Mouse (Mus musculus) midbrain, embryonic 12.5 days (tissue): ENCODE data around the gene Mab21l1. TPM values are rescaled to one million over a fixed set of nuclear protein-coding genes. Genes with fewer than 3 reads are reported as not detected.

ENCODE experiments used
- ATAC-seq: fragments of 200-750 bp; cut with Nextera tagmentation; 2 replicates; pipeline ENCODE4 v1.8.0; 2017; ENCODE audit warnings: low read depth, moderate TSS enrichment, moderate library complexity; ENCODE audit not compliant: low FRiP score
- H3K27ac ChIP-seq: fragments of 300-500 bp; sonication (generic); replicated peaks from 2 replicates; pipeline ENCODE4 v1.5.1; 2016; ENCODE audit warnings: mild to moderate bottlenecking
- H3K27me3 ChIP-seq: fragments of 300-500 bp; sonication (generic); 2 replicates; pipeline ENCODE4 v1.6.1; 2016; ENCODE audit warnings: mild to moderate bottlenecking
- H3K36me3 ChIP-seq: fragments of 300-500 bp; sonication (generic); 2 replicates; pipeline ENCODE4 v1.6.1; 2016
- H3K4me1 ChIP-seq: fragments of 300-500 bp; sonication (generic); 2 replicates; pipeline ENCODE4 v1.6.1; 2016
- H3K4me2 ChIP-seq: fragments of 300-500 bp; sonication (generic); replicated peaks from 2 replicates; pipeline ENCODE4 v1.6.1; 2016; ENCODE audit warnings: mild to moderate bottlenecking, moderate library complexity
- H3K4me3 ChIP-seq: fragments of 300-500 bp; sonication (generic); 2 replicates; pipeline ENCODE4 v1.5.1; 2016; ENCODE audit warnings: mild to moderate bottlenecking
- H3K9ac ChIP-seq: fragments of 300-500 bp; sonication (generic); replicated peaks from 2 replicates; pipeline ENCODE4 v1.6.1; 2016; ENCODE audit warnings: mild to moderate bottlenecking, moderate library complexity
- H3K9me3 ChIP-seq: fragments of 300-500 bp; sonication (generic); 2 replicates; pipeline ENCODE4 v1.6.1; 2016; ENCODE audit warnings: mild to moderate bottlenecking
- WGBS: fragments of 180-500 bp; shearing (Covaris S2); methylation state at CpG from one replicate; pipeline ENCODE4 v1.1.7; 2016; 5-methylcytosine and 5-hydroxymethylcytosine counted together
- polyA plus RNA-seq: library from polyadenylated mRNA; unstranded; fragments of >200 nt; fragmentation: Nextera tagmentation; extraction: Ambion mirVana; gene quantifications from 2 replicates; pipeline ENCODE4 v1.2.1, GENCODE M21; 2016

Gene Mab21l1
- polyA plus RNA-seq, 1 experiment from 2014 or later: 164 TPM

- Histone ChIP-seq H3K4me2 (peak overlapping the region; percentile 58), H3K9ac (0 out of 2 replicates have a peak overlapping the region, but pooled peaks have one; percentile 73), H3K4me1 (peaks cover 27% of the 10 kb centered on the region), H3K9me3 (no peaks in the 10 kb centered on the region), H3K27me3 (peaks cover 13% of the 10 kb centered on the region), H3K27ac (peak overlapping the region; percentile 94), H3K4me3 (peak overlapping the region; percentile 44), H3K36me3 (no peaks in the 10 kb centered on the region)
- 6% methylated on average over 4 of the region's 4 CpGs for WGBS
- no peak for ATAC-seq
Observed at GRCm38 (mm10) chr3:55788214-55788586, 5.9 kb downstream of the Mab21l1 start.

- H3K4me2 ChIP-seq: peak overlapping the region; percentile 26; the same call in 1 of the 2 replicates
- ATAC-seq: no peak
- no peak overlapping the region for H3K9ac ChIP-seq
- no peak overlapping the region for H3K4me3 ChIP-seq
- H3K27me3 ChIP-seq: peaks cover 9% of the 10 kb centered on the region
- WGBS: 7% methylated on average over 5 of the region's 5 CpGs
- H3K36me3 ChIP-seq: no peaks in the 10 kb centered on the region
- peaks cover 23% of the 10 kb centered on the region for H3K4me1 ChIP-seq
- H3K27ac ChIP-seq: peak overlapping the region; percentile 42
- no peaks in the 10 kb centered on the region for H3K9me3 ChIP-seq
Observed at GRCm38 (mm10) chr3:55788621-55789201, 6.4 kb downstream of the Mab21l1 start.

DNA sequence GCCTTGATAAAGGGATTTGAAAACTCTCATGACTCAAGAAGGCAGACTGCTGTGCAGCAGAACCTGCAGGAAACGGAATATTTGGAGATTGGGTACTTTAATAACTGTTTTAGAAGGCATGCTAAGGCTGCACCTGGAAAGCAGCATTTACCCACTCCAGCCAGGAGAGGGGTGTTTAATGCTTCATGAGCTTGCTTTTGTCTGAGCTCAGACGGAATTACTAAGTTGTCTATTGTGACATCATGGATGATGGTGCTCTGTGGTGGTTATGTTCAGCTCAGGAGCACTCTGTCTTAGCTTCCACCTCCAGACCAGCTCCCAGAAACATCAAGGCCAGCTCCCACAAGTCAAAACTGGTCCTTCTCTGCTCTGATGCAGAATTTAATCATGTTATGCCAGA lies 7.5 kb downstream of the Mab21l1 start:
- no peak for ATAC-seq
- 17% methylated on average over 2 of the region's 2 CpGs for WGBS
- Histone ChIP-seq H3K4me2 (no peak overlapping the region), H3K9ac (no peak overlapping the region), H3K9me3 (no peaks in the 10 kb centered on the region), H3K27me3 (peaks cover 5% of the 10 kb centered on the region), H3K4me1 (peaks cover 23% of the 10 kb centered on the region), H3K36me3 (no peaks in the 10 kb centered on the region), H3K27ac (peak overlapping the region; percentile 40), H3K4me3 (no peak overlapping the region)

DNA sequence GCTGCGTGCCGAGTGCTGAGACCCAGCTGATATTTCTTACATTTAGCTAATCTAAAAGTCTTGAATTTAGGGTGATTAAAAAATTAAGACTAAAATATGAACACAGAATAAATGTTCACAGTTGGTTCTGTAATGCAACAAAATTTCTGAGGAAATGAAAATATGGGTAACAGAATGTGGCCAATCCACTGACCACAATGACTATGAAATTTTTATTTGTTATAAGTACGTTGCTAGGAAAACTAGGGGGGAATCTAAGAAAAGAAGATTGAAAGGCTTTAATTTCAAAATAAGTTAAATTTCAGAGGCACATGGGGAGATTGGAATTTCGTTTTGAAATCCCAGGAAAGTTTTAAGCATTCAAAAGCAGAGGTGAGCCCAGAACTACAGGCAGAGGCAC lies 8.3 kb downstream of the Mab21l1 start:
- peaks cover 23% of the 10 kb centered on the region for H3K4me1 ChIP-seq
- WGBS: 78% methylated on average over 4 of the region's 4 CpGs
- H3K9me3 ChIP-seq: no peaks in the 10 kb centered on the region
- no peak overlapping the region for H3K4me3 ChIP-seq
- ATAC-seq: no peak
- no peak overlapping the region for H3K4me2 ChIP-seq
- no peaks in the 10 kb centered on the region for H3K36me3 ChIP-seq
- H3K27me3 ChIP-seq: peaks cover 5% of the 10 kb centered on the region
- no peak overlapping the region for H3K9ac ChIP-seq
- no peak overlapping the region for H3K27ac ChIP-seq

GRCm38 (mm10) chr3:55792251-55792650 lies 9.9 kb downstream of the Mab21l1 start:
- no peak for ATAC-seq
- Histone ChIP-seq H3K27ac (no peak overlapping the region), H3K9me3 (no peaks in the 10 kb centered on the region), H3K36me3 (no peaks in the 10 kb centered on the region), H3K4me2 (no peak overlapping the region), H3K4me3 (no peak overlapping the region), H3K4me1 (peaks cover 21% of the 10 kb centered on the region), H3K9ac (no peak overlapping the region), H3K27me3 (peaks cover 3% of the 10 kb centered on the region; the same call in 1 of the 2 replicates)
- WGBS: 79% methylated on average over 5 of the region's 5 CpGs

DNA sequence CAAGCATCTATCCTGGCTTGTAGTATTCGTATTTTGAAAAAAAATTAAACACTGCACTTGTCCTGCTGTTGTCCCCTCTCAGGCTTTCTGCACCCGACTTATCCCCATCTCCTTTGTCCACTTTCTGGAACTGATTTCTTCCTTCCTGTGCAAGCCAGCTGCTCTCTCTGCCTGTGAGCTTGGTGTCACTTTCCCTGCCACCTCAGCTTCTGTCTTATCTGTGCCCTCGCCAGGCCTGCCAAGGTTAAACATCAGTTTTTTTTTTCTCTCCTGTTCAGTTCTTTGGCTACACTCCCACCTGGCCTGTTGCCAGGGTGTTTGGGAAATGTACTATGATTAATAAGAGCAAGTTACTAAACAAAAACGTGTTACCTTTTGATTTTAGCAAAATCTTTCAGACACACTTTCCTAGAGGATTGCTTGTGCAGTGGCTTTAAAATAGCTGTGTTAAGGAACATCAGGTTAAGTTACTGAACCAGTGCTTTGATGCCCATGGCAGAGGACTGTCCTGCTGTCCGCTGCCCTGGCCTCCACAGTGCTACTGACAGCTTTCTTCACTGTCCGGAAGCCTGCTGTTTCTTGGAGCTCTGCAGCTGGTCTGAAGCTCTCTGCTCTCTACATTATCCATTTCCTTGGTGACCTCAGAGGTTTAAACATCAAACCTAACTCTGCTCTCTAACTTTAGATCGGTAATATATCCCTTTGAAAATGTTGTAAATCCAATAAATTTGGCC lies 11.7 kb downstream of the Mab21l1 start:
- Histone ChIP-seq H3K27ac (no peak overlapping the region), H3K4me2 (no peak overlapping the region), H3K4me3 (no peak overlapping the region), H3K27me3 (peaks cover 3% of the 10 kb centered on the region; the same call in 1 of the 2 replicates), H3K9me3 (no peaks in the 10 kb centered on the region), H3K4me1 (peaks cover 11% of the 10 kb centered on the region), H3K9ac (no peak overlapping the region), H3K36me3 (no peaks in the 10 kb centered on the region)
- WGBS: 66% methylated on average over 7 of the region's 7 CpGs
- no peak for ATAC-seq

- H3K36me3 ChIP-seq: no peaks in the 10 kb centered on the region
- WGBS: 69% methylated on average over 2 of the region's 2 CpGs
- no peak overlapping the region for H3K4me2 ChIP-seq
- no peaks in the 10 kb centered on the region for H3K9me3 ChIP-seq
- H3K4me3 ChIP-seq: no peak overlapping the region
- H3K4me1 ChIP-seq: peaks cover 3% of the 10 kb centered on the region
- H3K27me3 ChIP-seq: peaks cover 3% of the 10 kb centered on the region; the same call in 1 of the 2 replicates
- no peak overlapping the region for H3K27ac ChIP-seq
- no peak overlapping the region for H3K9ac ChIP-seq
- ATAC-seq: no peak
Observed at GRCm38 (mm10) chr3:55794768-55795167, 12.5 kb downstream of the Mab21l1 start.

- WGBS: 78% methylated on average over 5 of the region's 5 CpGs
- Histone ChIP-seq H3K4me2 (no peak overlapping the region), H3K27ac (peak overlapping the region; percentile 42; the same call in 1 of the 2 replicates), H3K9ac (no peak overlapping the region), H3K9me3 (no peaks in the 10 kb centered on the region), H3K36me3 (0 out of 2 replicates have a peak, but pooled peaks cover 3% of the 10 kb centered on the region), H3K27me3 (no peaks in the 10 kb centered on the region), H3K4me3 (no peak overlapping the region), H3K4me1 (peaks cover 3% of the 10 kb centered on the region; the same call in 1 of the 2 replicates)
- ATAC-seq: no peak
Observed at GRCm38 (mm10) chr3:55814993-55815625, 32.8 kb downstream of the Mab21l1 start.

DNA sequence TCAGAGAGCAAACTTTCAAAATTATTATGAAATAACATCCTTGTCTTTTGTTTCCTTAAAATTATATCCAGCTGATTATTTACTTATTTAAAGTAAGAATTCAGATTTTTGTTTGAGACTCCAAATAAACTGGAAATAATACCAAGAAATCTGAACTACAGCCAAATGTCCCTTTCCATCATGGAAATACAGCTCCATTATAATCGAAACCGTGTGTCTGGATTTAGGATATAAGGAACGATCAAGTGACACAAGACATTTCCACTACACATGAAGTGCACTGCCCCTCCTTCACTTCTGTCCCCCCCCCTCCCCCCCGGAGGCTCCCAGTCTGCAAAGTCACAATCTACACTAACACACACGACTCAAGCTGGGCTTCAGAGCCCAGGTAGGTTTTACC lies 33.8 kb downstream of the Mab21l1 start:
- 76% methylated on average over 5 of the region's 5 CpGs for WGBS
- Histone ChIP-seq H3K36me3 (0 out of 2 replicates have a peak, but pooled peaks cover 3% of the 10 kb centered on the region), H3K4me2 (no peak overlapping the region), H3K27me3 (no peaks in the 10 kb centered on the region), H3K9me3 (no peaks in the 10 kb centered on the region), H3K4me1 (peaks cover 3% of the 10 kb centered on the region; the same call in 1 of the 2 replicates), H3K4me3 (no peak overlapping the region), H3K9ac (no peak overlapping the region), H3K27ac (no peak overlapping the region)
- ATAC-seq: no peak

DNA sequence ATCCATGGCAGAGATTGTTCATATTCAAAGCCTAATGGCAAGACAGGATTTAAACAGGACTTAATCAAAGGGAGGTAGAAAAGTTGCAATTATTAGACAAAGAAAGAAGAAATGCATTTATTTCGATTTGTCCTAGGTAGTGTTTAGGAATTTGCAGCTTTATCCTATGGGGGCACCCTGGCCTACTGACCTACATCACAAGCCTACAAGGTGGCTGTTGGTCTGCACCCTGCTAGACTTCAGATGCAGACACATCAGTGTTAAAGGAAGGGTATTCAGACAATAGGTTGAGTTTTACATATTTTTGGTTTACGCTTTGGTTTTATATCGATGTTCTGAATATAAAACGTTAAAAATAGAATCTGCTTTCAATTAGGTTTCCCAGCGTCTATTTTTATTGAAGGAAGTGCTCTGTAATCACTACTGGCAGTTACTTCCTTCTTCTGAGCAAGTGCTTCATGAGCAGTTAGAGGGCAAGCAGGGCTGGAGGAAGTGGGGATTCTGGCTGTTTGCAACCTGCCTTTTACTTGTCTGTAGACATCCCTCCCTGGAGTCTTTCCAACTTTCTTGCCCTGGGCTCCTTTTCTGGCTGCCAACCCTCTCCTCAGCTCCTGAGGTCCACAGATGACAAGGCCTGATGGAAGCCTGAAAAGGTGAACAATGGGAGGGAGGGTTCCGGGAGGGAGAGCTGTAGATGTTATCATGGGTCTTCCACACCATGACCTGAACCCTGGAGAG lies 34.5 kb downstream of the Mab21l1 start:
- H3K36me3 ChIP-seq: 0 out of 2 replicates have a peak, but pooled peaks cover 3% of the 10 kb centered on the region
- H3K4me2 ChIP-seq: no peak overlapping the region
- no peaks in the 10 kb centered on the region for H3K27me3 ChIP-seq
- 0 out of 2 replicates have a peak, but pooled peaks cover 3% of the 10 kb centered on the region for H3K4me1 ChIP-seq
- ATAC-seq: no peak
- 0 out of 2 replicates have a peak, but pooled peaks cover 3% of the 10 kb centered on the region for H3K9me3 ChIP-seq
- no peak overlapping the region for H3K9ac ChIP-seq
- no peak overlapping the region for H3K4me3 ChIP-seq
- H3K27ac ChIP-seq: no peak overlapping the region
- WGBS: 86% methylated on average over 6 of the region's 6 CpGs

DNA sequence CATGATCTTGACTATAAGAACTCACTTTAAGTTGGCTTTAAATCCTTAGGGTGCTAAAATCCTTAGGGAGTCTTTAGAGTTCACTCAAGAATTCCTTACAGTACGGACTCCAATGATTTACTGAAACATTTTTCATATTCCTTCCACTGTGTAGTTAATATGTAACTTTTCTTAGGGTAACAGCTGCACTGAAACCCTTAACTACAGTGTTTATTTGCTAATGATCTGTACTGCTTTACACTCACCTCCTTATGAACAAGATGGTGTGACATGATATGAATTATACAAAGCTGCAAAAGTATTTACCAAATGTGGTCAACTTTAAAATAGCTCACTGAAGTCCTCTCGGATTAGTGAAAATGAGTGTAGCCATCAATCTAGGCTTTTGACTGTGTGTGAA lies 35.8 kb downstream of the Mab21l1 start:
- no peak overlapping the region for H3K4me3 ChIP-seq
- H3K4me2 ChIP-seq: no peak overlapping the region
- H3K27me3 ChIP-seq: no peaks in the 10 kb centered on the region
- 0 out of 2 replicates have a peak, but pooled peaks cover 3% of the 10 kb centered on the region for H3K36me3 ChIP-seq
- 0 out of 2 replicates have a peak, but pooled peaks cover 3% of the 10 kb centered on the region for H3K9me3 ChIP-seq
- no peaks in the 10 kb centered on the region for H3K4me1 ChIP-seq
- H3K9ac ChIP-seq: no peak overlapping the region
- H3K27ac ChIP-seq: no peak overlapping the region
- WGBS: 92% methylated on average over 2 of the region's 2 CpGs
- no peak for ATAC-seq
